Mouse (Mus musculus) layer of hippocampus, adult 6 months (tissue): Measurements from ENCODE around the gene Gm45753. TPM values are rescaled to one million over a fixed set of nuclear protein-coding genes. Genes with fewer than 3 reads are reported as not detected.

Experiments
- long read RNA-seq, 2 experiments: library from polyadenylated mRNA; unstranded; transcript quantifications; one replicate each; pipeline ENCODE4 v2.0.0; 2019 to 2020
- polyA plus RNA-seq: library from polyadenylated mRNA; unstranded; fragments of <200 nt; fragmentation: Nextera tagmentation; gene quantifications from 2 replicates; pipeline ENCODE4 v1.2.3, GENCODE M21; 2021

Gm45753 gene
- polyA plus RNA-seq: not detected in 2 replicates
- long read RNA-seq, experiment 1, partial matches to known transcripts: 1 of 1 reads
- long read RNA-seq, experiment 1, other reads (novel, unspliced or antisense): 0 of 1 reads
- long read RNA-seq, experiment 2: 0 reads

GRCm38 (mm10) chr8:45308366-45308765 is at the start of gene Gm45753:
Gm45753 (minus strand) TSS chr8:45308466.

GRCm38 (mm10) chr8:45332685-45333409 is 24.6 kb upstream of the Gm45753 start, which contains the start of gene Cyp4v3:
Cyp4v3 (minus strand) TSS chr8:45333216.

DNA sequence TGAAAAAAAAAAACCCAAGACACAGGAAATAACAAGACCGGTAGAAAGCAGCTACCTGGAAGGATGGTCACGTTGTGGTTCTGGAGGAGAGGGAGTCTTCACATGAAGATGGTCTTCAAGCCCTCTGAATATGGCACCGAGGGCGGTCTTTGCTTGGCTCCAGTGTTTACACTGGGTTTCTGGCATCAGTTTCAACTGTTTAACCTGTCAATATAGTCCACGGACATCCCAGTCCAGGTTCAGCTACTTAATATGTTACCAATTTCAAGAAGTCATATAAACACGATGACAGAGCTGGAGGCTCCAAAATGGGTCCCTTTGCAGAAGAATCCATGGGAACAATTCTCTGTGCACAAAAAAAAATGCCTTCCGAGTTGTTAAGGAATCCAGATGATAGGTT is 13.6 kb downstream of the Gm45753 start, which contains the start of gene Klkb1:
Gene Klkb1, minus strand, starts transcription at position 173 of the 400 bp plus-strand sequence.

DNA sequence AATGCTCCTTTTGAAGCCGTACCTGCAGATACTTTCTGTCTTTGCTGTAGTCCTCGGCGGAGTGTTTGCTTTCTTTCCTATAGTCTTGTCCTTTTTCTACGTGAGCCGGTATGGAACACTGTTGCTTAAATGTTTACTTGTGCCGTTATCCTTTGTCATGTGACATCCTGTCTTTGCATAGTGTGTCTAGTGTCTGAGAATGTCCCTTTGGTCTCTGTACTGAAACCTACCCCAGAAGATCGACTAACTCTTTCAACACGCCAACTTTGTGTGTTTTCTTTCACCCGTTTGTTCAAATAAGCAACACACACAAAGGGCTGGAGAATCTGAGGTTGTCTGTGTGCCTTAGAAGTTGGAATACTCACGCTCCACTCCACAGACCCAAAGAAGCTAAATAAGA is 46.3 kb downstream of the Gm45753 start, which contains the start of gene F11:
Gene F11, minus strand, starts transcription at position 112 of the 400 bp plus-strand sequence.

Other genes with a start within 250 kb of the Gm45753 start
- gene Mtnr1a, start 239.3 kb downstream of the Gm45753 start, polyA plus RNA-seq: not detected in 2 replicates
- gene F11, start 46.4 kb downstream of the Gm45753 start, polyA plus RNA-seq: not detected in 2 replicates
- gene Klkb1, start 13.6 kb downstream of the Gm45753 start, polyA plus RNA-seq: 0.06 and 0.09 TPM in 2 replicates
- 4.2 and 4.6 TPM in 2 replicates for gene Cyp4v3, start 24.8 kb upstream of the Gm45753 start, polyA plus RNA-seq
- 10.0 and 10.1 TPM in 2 replicates for gene Fam149a, start 73.8 kb upstream of the Gm45753 start, polyA plus RNA-seq
- gene Tlr3, start 102.6 kb upstream of the Gm45753 start, polyA plus RNA-seq: 12.6 and 13.6 TPM in 2 replicates
- 40.2 and 43.5 TPM in 2 replicates for gene Sorbs2, start 199.3 kb upstream of the Gm45753 start, polyA plus RNA-seq